Mouse (Mus musculus): ENCODE results near the gene Arl6ip5. TPM values are rescaled to one million over a fixed set of nuclear protein-coding genes. Genes with fewer than 3 reads are reported as not detected.

Gene Arl6ip5
- polyA plus RNA-seq, 2 experiments = 17.1 to 25.6 TPM

- no peak overlapping the region for H3K27ac ChIP-seq
- H3K4me1 ChIP-seq (replicated peaks; ENCODE audit: control insufficient read depth in 2 of 2, insufficient read depth in 2 of 2, low read length in 1 of 2) = no peaks in the 10 kb centered on the region
- H3K4me2 ChIP-seq (ENCODE audit: low read depth) = no peak overlapping the region
- ATAC-seq (ENCODE audit: insufficient read depth) = no peak
- no peak overlapping the region for H3K9ac ChIP-seq (replicated peaks)
- DNase-seq (ENCODE audit: low read depth in 3 of 3, low spot score in 3 of 3) = no peak
- H3K9me3 ChIP-seq (ENCODE audit: control insufficient read depth, low read length) = no peaks in the 10 kb centered on the region
- H3K36me3 ChIP-seq (replicated peaks; ENCODE audit: control insufficient read depth, insufficient read depth, low read depth) = peaks cover 8% of the 10 kb centered on the region
- TF ChIP-seq EP300 (IDR thresholded peaks at IDR 0.05; ENCODE audit: low read depth) (no peak), CTCF (IDR thresholded peaks at IDR 0.05; ENCODE audit: low read depth) (no peak)
- H3K4me3 ChIP-seq (ENCODE audit: insufficient read depth in 1 of 2, low read depth in 2 of 2, low read length in 2 of 2) = no peak overlapping the region
- H3K27me3 ChIP-seq (ENCODE audit: control insufficient read depth, insufficient read depth, low read length) = no peaks in the 10 kb centered on the region
- 63% methylated on average over 7 of the region's 7 CpGs for WGBS (ENCODE audit: insufficient replicate concordance)
Observed at GRCm38 (mm10) chr6:97234911-97235668, 24.6 kb downstream of the Arl6ip5 start.

- no peak for TF ChIP-seq CTCF (IDR thresholded peaks at IDR 0.05; ENCODE audit: low read depth)
- TF ChIP-seq EP300 (IDR thresholded peaks at IDR 0.05; ENCODE audit: low read depth) = no peak
- 77% methylated on average over 5 of the region's 5 CpGs for WGBS (ENCODE audit: insufficient replicate concordance)
- ATAC-seq (ENCODE audit: insufficient read depth) (no peak), DNase-seq (ENCODE audit: low read depth in 3 of 3, low spot score in 3 of 3) (no peak)
- H3K9me3 ChIP-seq (ENCODE audit: control insufficient read depth, low read length) = no peaks in the 10 kb centered on the region
- H3K36me3 ChIP-seq (replicated peaks; ENCODE audit: control insufficient read depth, insufficient read depth, low read depth) = peaks cover 5% of the 10 kb centered on the region
- no peak overlapping the region for H3K9ac ChIP-seq (replicated peaks)
- no peaks in the 10 kb centered on the region for H3K4me1 ChIP-seq (replicated peaks; ENCODE audit: control insufficient read depth in 2 of 2, insufficient read depth in 2 of 2, low read length in 1 of 2)
- no peak overlapping the region for H3K4me3 ChIP-seq (ENCODE audit: insufficient read depth in 1 of 2, low read depth in 2 of 2, low read length in 2 of 2)
- no peak overlapping the region for H3K4me2 ChIP-seq (ENCODE audit: low read depth)
- H3K27ac ChIP-seq = no peak overlapping the region
- H3K27me3 ChIP-seq (ENCODE audit: control insufficient read depth, insufficient read depth, low read length) = no peaks in the 10 kb centered on the region
Observed at GRCm38 (mm10) chr6:97236088-97236487, 25.6 kb downstream of the Arl6ip5 start.

GRCm38 (mm10) chr6:97239360-97239759, 28.9 kb downstream of the Arl6ip5 start:
- no peak for ATAC-seq (ENCODE audit: insufficient read depth)
- H3K36me3 ChIP-seq (replicated peaks; ENCODE audit: control insufficient read depth, insufficient read depth, low read depth) = no peaks in the 10 kb centered on the region

GRCm38 (mm10) chr6:97240092-97240491, 29.6 kb downstream of the Arl6ip5 start:
- H3K4me1 ChIP-seq (replicated peaks; ENCODE audit: control insufficient read depth in 2 of 2, insufficient read depth in 2 of 2, low read length in 1 of 2) = no peaks in the 10 kb centered on the region
- no peaks in the 10 kb centered on the region for H3K9me3 ChIP-seq (ENCODE audit: control insufficient read depth, low read length)
- H3K4me3 ChIP-seq (ENCODE audit: insufficient read depth in 1 of 2, low read depth in 2 of 2, low read length in 2 of 2) = no peak overlapping the region
- H3K9ac ChIP-seq (replicated peaks) = no peak overlapping the region
- no peak overlapping the region for H3K4me2 ChIP-seq (ENCODE audit: low read depth)
- no peak for TF ChIP-seq CTCF (IDR thresholded peaks at IDR 0.05; ENCODE audit: low read depth)
- no peak for TF ChIP-seq EP300 (IDR thresholded peaks at IDR 0.05; ENCODE audit: low read depth)
- DNase-seq (ENCODE audit: low read depth in 3 of 3, low spot score in 3 of 3) (no peak), ATAC-seq (ENCODE audit: insufficient read depth) (no peak)
- no peak overlapping the region for H3K27ac ChIP-seq
- H3K27me3 ChIP-seq (ENCODE audit: control insufficient read depth, insufficient read depth, low read length) = no peaks in the 10 kb centered on the region
- 71% methylated on average over 5 of the region's 5 CpGs for WGBS (ENCODE audit: insufficient replicate concordance)
- no peaks in the 10 kb centered on the region for H3K36me3 ChIP-seq (replicated peaks; ENCODE audit: control insufficient read depth, insufficient read depth, low read depth)

More at GRCm38 (mm10) chr6:97239360-97239759, 28.9 kb downstream of the Arl6ip5 start:
- no peak overlapping the region for H3K27ac ChIP-seq
- no peaks in the 10 kb centered on the region for H3K27me3 ChIP-seq (ENCODE audit: control insufficient read depth, insufficient read depth, low read length)
- no peaks in the 10 kb centered on the region for H3K4me1 ChIP-seq (replicated peaks; ENCODE audit: control insufficient read depth in 2 of 2, insufficient read depth in 2 of 2, low read length in 1 of 2)
- H3K4me3 ChIP-seq (ENCODE audit: insufficient read depth in 1 of 2, low read depth in 2 of 2, low read length in 2 of 2) = no peak overlapping the region
- DNase-seq (ENCODE audit: low read depth in 3 of 3, low spot score in 3 of 3) = no peak
- WGBS (ENCODE audit: insufficient replicate concordance) = 73% methylated on average over 6 of the region's 6 CpGs
- no peak overlapping the region for H3K9ac ChIP-seq (replicated peaks)
- TF ChIP-seq CTCF (IDR thresholded peaks at IDR 0.05; ENCODE audit: low read depth) (peak; percentile 56), EP300 (IDR thresholded peaks at IDR 0.05; ENCODE audit: low read depth) (no peak)
- H3K4me2 ChIP-seq (ENCODE audit: low read depth) = no peak overlapping the region
- no peaks in the 10 kb centered on the region for H3K9me3 ChIP-seq (ENCODE audit: control insufficient read depth, low read length)

DNA sequence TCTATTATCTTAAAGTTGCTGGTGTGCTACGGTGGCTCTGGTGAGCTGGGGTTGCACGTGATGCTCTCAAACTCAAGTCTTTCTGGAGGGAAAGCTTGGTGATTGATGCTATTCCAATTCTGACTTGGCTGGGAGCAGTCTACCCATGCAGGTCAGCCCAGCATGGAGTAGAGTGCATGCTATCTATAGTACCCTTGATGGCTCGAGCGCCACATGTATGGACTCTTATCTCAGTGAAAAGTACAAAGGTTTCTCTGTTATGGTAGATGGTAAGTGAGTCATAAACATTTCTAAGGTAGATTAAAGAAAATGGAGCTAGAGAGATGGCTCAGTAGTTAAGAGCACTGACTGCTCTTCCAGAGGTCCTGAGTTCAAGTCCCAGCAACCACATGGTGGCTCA, 32.0 kb downstream of the Arl6ip5 start:
- H3K36me3 ChIP-seq (replicated peaks; ENCODE audit: control insufficient read depth, insufficient read depth, low read depth) = no peaks in the 10 kb centered on the region
- 59% methylated on average over 4 of the region's 4 CpGs for WGBS (ENCODE audit: insufficient replicate concordance)
- H3K4me1 ChIP-seq (replicated peaks; ENCODE audit: control insufficient read depth in 2 of 2, insufficient read depth in 2 of 2, low read length in 1 of 2) = no peaks in the 10 kb centered on the region
- ATAC-seq (ENCODE audit: insufficient read depth) (no peak), DNase-seq (ENCODE audit: low read depth in 3 of 3, low spot score in 3 of 3) (no peak)
- no peak overlapping the region for H3K4me2 ChIP-seq (ENCODE audit: low read depth)
- H3K9ac ChIP-seq (replicated peaks) = no peak overlapping the region
- no peak for TF ChIP-seq CTCF (IDR thresholded peaks at IDR 0.05; ENCODE audit: low read depth)
- TF ChIP-seq EP300 (IDR thresholded peaks at IDR 0.05; ENCODE audit: low read depth) = no peak
- H3K9me3 ChIP-seq (ENCODE audit: control insufficient read depth, low read length) = no peaks in the 10 kb centered on the region
- no peak overlapping the region for H3K27ac ChIP-seq
- H3K27me3 ChIP-seq (ENCODE audit: control insufficient read depth, insufficient read depth, low read length) = no peaks in the 10 kb centered on the region
- no peak overlapping the region for H3K4me3 ChIP-seq (ENCODE audit: insufficient read depth in 1 of 2, low read depth in 2 of 2, low read length in 2 of 2)
